Mouse (Mus musculus) G1E (cell line): ENCODE data around the gene Rce1. TPM values are rescaled to one million over a fixed set of nuclear protein-coding genes. Genes with fewer than 3 reads are reported as not detected.
"Not testable (repeated sequence)": the region's sequence is repeated elsewhere in the genome, so short reads cannot be mapped to it uniquely, and the experiment has no call there.

Source experiments
- ATAC-seq: 2 replicates; pipeline ENCODE4 v1.8.0; 2016; ENCODE audit warnings: mild to moderate bottlenecking; ENCODE audit not compliant: insufficient number of reproducible peaks, poor library complexity, low FRiP score, severe bottlenecking; ENCODE audit errors: extremely low read depth
- DNase-seq: peaks from one replicate; pipeline ENCODE4 v3.0.0; 2012; ENCODE audit warnings: low spot score
- H3K27me3 ChIP-seq: 2 replicates; pipeline ENCODE4 v1.6.1; 2012; ENCODE audit warnings: mild to moderate bottlenecking, low read length, inconsistent platforms; ENCODE audit not compliant: insufficient read depth
- H3K36me3 ChIP-seq: replicated peaks from 2 replicates; pipeline ENCODE3; 2012; ENCODE audit warnings: mild to moderate bottlenecking, inconsistent platforms
- H3K4me1 ChIP-seq: 2 replicates; pipeline ENCODE4 v1.6.1; 2012; ENCODE audit warnings: low read depth, low read length, inconsistent platforms, mixed read lengths; ENCODE audit not compliant: insufficient read depth
- H3K4me3 ChIP-seq: 2 replicates; pipeline ENCODE4 v1.5.1; 2012; ENCODE audit warnings: low read depth, mild to moderate bottlenecking, inconsistent platforms, low read length, moderate library complexity, mixed read lengths
- H3K9me3 ChIP-seq: replicated peaks from 2 replicates; pipeline ENCODE4 v1.6.1; 2012; ENCODE audit warnings: inconsistent platforms
- CTCF ChIP-seq: IDR thresholded peaks from 2 replicates; pipeline ENCODE4 v1.5.1; 2012; ENCODE audit warnings: low read depth, low read length, inconsistent platforms, mixed read lengths
- GATA1 ChIP-seq: IDR thresholded peaks from 2 replicates; pipeline ENCODE4 v1.6.1; 2012; ENCODE audit warnings: borderline replicate concordance, low read length, inconsistent platforms, mixed read lengths
- GATA2 ChIP-seq: IDR thresholded peaks from 2 replicates; pipeline ENCODE4 v1.6.1; 2012; ENCODE audit warnings: low read depth, low read length, inconsistent platforms, borderline replicate concordance
- POLR2AphosphoS5 ChIP-seq: IDR thresholded peaks from 2 replicates; pipeline ENCODE4 v1.6.1; 2012; ENCODE audit warnings: low read depth, low read length, inconsistent platforms; ENCODE audit not compliant: insufficient replicate concordance
- TAL1 ChIP-seq: conservative IDR thresholded peaks from 2 replicates; pipeline ENCODE4 v1.6.1; 2012; ENCODE audit warnings: low read depth, low read length, inconsistent platforms, mixed read lengths
- polyA plus RNA-seq: library from polyadenylated mRNA; stranded (reverse); fragments of >175 nt; gene quantifications from 2 replicates; pipeline ENCODE4 v1.2.3, GENCODE M21; 2012
- total RNA-seq, 2 experiments: library from RNA; stranded (forward) in 1 of 2; stranded (reverse) in 1 of 2; fragments of 200-1000 nt in 1 of 2; fragments of >200 nt in 1 of 2; fragmentation: Nextera tagmentation in 1 of 2; gene quantifications; 2 replicates each; pipeline ENCODE4 v1.2.3; 2014 to 2017

Rce1 gene
- total and polyA plus RNA-seq, 3 experiments = 16.0 to 33.9 (median 21.9) TPM

DNA sequence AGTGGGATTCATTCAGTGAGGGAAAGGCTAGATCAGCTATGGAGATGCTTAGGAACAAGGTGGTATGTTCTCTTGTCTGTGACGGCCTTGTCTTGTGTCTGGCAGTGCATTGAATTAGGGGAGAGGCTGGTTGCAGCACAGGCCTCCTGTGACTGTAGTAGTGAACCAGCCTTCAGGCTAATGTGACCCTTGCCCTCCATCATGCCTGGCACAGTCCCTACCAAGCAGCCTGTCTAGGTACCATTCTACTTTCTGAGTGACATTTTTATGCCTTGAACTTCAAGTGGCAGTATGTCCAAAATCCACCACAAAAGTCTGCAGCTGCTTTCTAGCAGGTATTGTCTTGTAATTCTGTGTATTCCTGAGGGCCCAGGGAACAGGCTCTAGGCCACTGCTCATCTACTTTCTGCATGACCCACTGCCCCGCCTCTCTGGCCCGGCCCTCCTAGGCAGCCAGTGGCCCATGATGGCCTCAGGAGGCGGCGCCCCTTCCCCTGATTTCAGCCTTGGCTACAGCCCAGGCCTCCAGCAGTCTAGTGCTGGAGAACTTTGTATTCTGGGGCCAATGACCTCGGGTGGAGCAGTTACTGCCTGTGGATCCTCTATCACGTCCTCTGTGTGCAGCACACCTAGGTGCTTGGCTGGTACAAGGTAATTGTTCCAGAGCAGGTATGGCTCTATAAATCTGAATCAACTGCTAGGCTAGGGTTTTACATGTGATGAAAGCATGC lies 31.5 kb downstream of the Rce1 start:
- Histone ChIP-seq H3K27me3 (peaks cover 10% of the 10 kb centered on the region; the same call in 1 of the 2 replicates), H3K9me3 (no peaks in the 10 kb centered on the region), H3K4me3 (no peak overlapping the region), H3K4me1 (no peaks in the 10 kb centered on the region), H3K36me3 (no peaks in the 10 kb centered on the region)
- ATAC-seq (no peak), DNase-seq (no peak)
- no peak for TF ChIP-seq GATA2
- no peak for TF ChIP-seq TAL1

DNA sequence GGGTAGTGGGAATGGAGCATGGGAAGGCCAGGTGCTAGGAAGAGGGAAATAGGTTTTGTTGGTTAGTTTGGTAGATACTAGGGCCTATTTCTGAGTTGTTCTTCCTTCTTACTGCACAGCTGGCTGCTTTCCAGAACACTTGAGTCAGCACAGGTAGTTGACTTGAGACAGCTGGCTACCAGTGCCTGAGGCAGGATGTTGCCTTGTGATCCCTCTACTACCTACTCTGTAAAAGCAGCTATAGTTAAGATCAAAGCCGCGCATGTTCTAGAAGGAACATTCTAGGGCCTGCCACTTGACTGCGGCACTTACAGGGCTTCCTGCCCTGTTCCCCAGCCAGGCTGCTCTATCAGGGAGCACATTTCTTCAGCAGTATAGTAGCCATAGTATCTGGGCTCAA lies 35.4 kb downstream of the Rce1 start:
- DNase-seq (no peak), ATAC-seq (no peak)
- H3K27me3 ChIP-seq = peaks cover 6% of the 10 kb centered on the region; the same call in 1 of the 2 replicates
- H3K36me3 ChIP-seq = no peaks in the 10 kb centered on the region
- no peaks in the 10 kb centered on the region for H3K9me3 ChIP-seq
- no peak overlapping the region for H3K4me3 ChIP-seq
- H3K4me1 ChIP-seq = no peaks in the 10 kb centered on the region
- TF ChIP-seq TAL1 (no peak), POLR2AphosphoS5 (no peak), CTCF (no peak), GATA2 (no peak)

DNA sequence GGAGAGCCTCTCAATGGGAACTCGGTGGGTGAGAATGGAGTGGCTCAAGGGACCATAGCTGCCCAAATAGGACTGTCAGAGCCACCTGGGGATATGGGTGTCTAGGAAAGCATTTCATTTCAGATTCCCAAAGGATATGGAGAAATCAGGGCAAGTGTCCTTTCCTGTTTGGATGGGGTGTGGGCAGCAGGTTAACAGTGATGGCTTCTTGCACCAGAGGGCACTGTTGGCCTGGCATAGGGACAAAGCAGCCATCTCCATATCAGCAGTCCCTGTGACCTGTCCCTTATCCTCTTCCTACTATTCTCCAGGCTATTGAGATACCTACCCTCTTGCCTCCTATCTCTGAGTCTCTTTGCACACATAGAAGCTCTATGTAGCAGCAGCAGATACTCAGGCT lies 36.4 kb downstream of the Rce1 start:
- no peak for ATAC-seq
- H3K4me3 ChIP-seq = no peak overlapping the region
- TF ChIP-seq GATA1 = no peak
- no peak for TF ChIP-seq CTCF
- no peak for TF ChIP-seq GATA2
- H3K4me1 ChIP-seq = no peaks in the 10 kb centered on the region
- no peaks in the 10 kb centered on the region for H3K9me3 ChIP-seq
- H3K36me3 ChIP-seq = no peaks in the 10 kb centered on the region
- peaks cover 10% of the 10 kb centered on the region; the same call in 1 of the 2 replicates for H3K27me3 ChIP-seq
- DNase-seq = no peak

- ATAC-seq = no peak
- H3K9me3 ChIP-seq = no peaks in the 10 kb centered on the region
- H3K36me3 ChIP-seq = no peaks in the 10 kb centered on the region
- no peak overlapping the region for H3K4me3 ChIP-seq
- peaks cover 13% of the 10 kb centered on the region; the same call in 1 of the 2 replicates for H3K27me3 ChIP-seq
- no peak for DNase-seq
- no peaks in the 10 kb centered on the region for H3K4me1 ChIP-seq
- TF ChIP-seq TAL1 (no peak), GATA1 (no peak), GATA2 (no peak), CTCF (no peak), POLR2AphosphoS5 (no peak)
These were observed 37.0 kb downstream of the Rce1 start for GRCm38 (mm10) chr19:4588430-4588829.

DNA sequence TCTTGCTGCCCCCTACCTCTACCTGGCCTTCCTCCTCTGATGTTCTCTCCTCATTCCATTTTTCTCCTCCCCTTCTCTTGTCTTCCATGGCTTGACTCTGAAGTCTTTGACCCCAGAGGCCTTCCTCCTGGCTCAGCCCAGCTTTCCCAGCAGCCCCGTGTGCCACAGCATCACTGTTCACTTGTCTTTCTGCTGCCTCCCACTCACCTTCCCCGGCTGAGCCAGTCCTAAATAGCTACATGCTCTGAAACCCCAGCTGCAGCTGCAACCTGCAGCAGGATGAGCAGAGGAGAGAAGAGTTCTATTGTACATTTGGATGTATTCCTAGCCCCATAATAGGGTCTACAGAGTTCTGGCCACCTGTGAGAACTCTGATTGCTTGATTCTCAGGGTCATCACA lies 38.0 kb downstream of the Rce1 start:
- no peak for DNase-seq
- Histone ChIP-seq H3K4me3 (no peak overlapping the region), H3K36me3 (no peaks in the 10 kb centered on the region), H3K27me3 (peaks cover 13% of the 10 kb centered on the region; the same call in 1 of the 2 replicates), H3K4me1 (no peaks in the 10 kb centered on the region), H3K9me3 (no peaks in the 10 kb centered on the region)
- ATAC-seq = no peak
- TF ChIP-seq POLR2AphosphoS5 = no peak
- TF ChIP-seq TAL1 = no peak
- no peak for TF ChIP-seq CTCF
- no peak for TF ChIP-seq GATA2
- no peak for TF ChIP-seq GATA1

DNA sequence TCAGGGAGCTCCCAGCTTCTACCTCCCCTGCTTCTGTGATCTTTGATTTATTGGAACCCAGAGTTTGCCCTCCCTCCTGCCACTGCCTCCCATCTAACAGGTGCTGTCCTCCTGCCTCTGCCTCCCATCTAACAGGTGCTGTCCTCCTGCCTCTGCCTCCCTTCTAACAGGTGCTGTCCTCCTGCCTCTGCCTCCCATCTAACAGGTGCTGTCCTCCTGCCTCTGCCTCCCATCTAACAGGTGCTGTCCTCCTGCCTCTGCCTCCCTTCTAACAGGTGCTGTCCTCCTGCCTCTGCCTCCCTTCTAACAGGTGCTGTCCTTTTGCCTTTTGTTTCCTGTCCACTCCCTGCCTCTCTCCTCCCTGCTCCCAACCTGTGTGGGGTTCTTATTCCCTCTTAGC lies 38.7 kb downstream of the Rce1 start:
- peaks cover 13% of the 10 kb centered on the region; the same call in 1 of the 2 replicates for H3K27me3 ChIP-seq
- H3K36me3 ChIP-seq, H3K9me3 ChIP-seq, DNase-seq, H3K4me3 ChIP-seq, ATAC-seq, H3K4me1 ChIP-seq: not testable (repeated sequence)

DNA sequence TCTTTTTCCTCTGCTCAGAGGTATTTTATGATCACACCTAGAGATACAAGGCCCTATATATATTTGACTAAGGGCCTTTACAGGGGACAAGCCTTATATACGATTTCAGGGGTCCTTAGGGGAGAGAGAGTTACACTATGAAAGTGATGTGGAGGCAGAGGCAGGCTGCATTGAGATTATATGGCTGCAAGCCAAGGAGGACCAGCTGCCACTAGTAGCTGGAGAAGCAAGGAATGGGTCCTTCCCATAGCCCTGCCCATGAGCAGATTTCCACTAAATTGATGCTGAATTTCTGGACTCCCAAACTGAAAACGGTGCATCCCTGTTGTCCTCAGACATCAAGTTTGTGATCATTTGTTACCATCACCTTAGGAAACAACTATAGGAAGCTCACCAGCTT lies 41.6 kb downstream of the Rce1 start:
- no peak for ATAC-seq
- no peak for DNase-seq
- Histone ChIP-seq H3K36me3 (no peaks in the 10 kb centered on the region), H3K9me3 (no peaks in the 10 kb centered on the region), H3K27me3 (peaks cover 13% of the 10 kb centered on the region), H3K4me1 (no peaks in the 10 kb centered on the region), H3K4me3 (no peak overlapping the region)
- TF ChIP-seq CTCF (no peak), TAL1 (no peak), GATA2 (no peak), GATA1 (no peak), POLR2AphosphoS5 (no peak)
